Mouse (Mus musculus) induced T-regulatory cell, adult 2 months (primary cell): ENCODE data around the gene Reep6.
"Not testable (repeated sequence)": the region's sequence is repeated elsewhere in the genome, so short reads cannot be mapped to it uniquely, and the experiment has no call there.

ENCODE experiments used
- DNase-seq: peaks from one replicate; pipeline ENCODE4 v3.0.0-alpha.2; 2012; ENCODE audit warnings: low read depth

Reep6 gene

GRCm38 (mm10) chr10:80330084-80330483 is 331 bp downstream of the Reep6 start:
- DNase-seq, result no peak

- DNase-seq, result no peak
Measured at GRCm38 (mm10) chr10:80330888-80331287, 1.1 kb downstream of the Reep6 start.

DNA sequence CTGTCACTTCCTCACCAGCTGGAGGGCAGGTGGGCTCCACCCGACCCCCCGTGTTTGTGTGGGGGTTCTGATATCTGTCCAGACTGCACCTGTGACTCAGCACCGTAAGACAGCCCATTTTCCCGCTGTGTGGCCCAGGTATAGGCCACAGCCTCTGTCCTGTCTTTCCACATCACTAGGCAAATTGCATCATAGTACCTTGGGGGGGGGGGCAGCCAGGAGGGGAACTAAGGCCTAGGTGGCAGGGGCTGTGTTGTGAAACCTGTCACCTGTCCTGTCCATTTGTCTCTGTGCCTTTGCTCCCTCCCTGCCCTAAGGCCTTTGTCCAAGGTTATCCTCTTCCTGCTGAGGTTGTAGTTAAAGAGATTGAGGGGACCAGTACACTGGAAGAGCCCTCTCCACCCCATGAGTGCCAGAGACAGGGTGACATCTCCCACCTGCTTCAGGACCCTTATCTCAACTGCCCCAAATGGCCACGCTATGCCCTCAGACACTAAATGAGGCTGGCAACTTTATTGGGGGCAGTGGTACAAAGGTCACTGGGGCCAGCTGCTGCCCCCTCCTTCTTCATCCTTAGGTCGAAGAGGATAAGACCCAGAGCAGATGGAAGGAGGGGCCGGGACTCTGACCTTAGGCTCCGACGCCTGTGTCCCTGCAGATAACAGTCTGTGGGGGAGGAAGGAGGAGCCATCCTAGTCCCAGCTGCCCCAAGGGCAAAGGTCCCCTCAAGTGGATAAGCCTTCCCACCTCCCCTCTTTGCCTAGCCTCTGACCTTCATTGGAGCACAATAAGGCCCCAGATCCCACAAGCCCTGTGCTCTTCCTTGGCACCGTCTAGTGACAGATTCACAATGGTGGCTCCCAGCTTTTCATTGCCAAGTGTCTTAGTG is 2.1 kb downstream of the Reep6 start:
- DNase-seq, result no peak

DNA sequence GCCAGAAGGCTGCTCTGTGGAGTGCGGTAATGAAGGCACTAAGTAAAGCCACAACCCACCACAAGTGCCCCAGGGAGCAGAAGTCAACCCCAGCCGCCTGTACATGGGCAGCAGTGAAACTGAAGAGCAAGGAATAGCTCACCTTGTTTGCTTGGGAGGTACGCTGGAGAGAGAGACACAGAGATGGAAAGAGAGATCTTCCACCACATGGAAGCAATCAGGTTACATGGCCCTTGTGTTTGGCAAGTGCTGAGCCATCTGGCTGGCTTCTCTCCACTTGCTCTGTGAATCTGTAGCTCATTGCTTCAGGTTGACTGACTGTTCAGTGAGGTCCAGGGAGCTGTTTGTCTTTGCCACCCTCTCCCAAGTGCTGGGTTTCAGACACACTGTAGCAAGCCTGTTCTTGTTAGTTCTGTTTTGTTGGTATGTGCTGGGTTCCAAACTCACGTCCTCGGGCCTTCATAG is 2.8 kb downstream of the Reep6 start:
- no peak for DNase-seq

GRCm38 (mm10) chr10:80336263-80336662 is 6.5 kb downstream of the Reep6 start:
- peak; percentile 46 for DNase-seq

- DNase-seq, result peak; percentile 91
Measured at GRCm38 (mm10) chr10:80339941-80340750, 10.4 kb downstream of the Reep6 start.

GRCm38 (mm10) chr10:80341026-80341425 is 11.3 kb downstream of the Reep6 start:
- no peak for DNase-seq

DNA sequence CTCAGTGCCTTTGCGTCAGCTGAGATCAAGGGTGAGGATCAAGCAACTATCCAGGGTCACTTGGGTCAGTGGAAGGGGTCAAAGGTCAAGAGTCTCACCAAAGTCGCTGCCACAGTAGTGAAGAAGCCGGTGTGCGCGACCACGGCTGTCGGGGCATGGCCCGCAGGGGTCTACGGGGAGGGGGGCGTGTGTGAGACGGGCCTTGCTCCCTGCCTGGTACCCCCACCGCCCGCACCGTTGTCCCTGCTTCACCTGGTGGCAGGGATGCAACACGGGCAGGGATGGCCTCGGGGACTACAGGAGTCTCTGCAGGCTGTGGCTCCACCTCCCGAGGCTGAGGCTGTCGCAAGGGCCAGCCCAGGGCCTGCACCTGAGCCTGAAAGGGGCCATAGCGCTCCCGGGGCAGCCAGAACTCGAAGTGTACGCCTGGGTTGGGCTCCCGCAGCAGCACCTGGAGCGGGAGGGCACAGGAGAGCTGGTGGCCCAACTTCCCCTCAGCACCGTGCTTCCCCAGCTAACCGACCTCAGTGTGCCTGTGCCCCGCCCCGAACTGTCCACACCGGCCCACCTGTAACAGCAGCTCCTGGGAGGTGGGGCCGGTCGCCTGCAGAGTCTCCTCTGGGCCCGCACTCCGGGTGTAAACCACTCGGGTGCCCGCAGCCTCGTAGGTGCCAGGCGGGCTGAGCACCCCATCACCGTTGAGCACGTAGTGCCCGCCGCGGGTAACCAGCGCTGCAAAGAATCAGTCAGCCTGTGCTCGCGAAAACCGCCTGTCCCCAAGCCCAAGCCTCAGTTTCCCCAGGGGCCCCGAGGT is 11.9 kb downstream of the Reep6 start:
- DNase-seq, result peak; percentile 53

- DNase-seq, result no peak
Measured at GRCm38 (mm10) chr10:80342305-80342748, 12.6 kb downstream of the Reep6 start.

DNA sequence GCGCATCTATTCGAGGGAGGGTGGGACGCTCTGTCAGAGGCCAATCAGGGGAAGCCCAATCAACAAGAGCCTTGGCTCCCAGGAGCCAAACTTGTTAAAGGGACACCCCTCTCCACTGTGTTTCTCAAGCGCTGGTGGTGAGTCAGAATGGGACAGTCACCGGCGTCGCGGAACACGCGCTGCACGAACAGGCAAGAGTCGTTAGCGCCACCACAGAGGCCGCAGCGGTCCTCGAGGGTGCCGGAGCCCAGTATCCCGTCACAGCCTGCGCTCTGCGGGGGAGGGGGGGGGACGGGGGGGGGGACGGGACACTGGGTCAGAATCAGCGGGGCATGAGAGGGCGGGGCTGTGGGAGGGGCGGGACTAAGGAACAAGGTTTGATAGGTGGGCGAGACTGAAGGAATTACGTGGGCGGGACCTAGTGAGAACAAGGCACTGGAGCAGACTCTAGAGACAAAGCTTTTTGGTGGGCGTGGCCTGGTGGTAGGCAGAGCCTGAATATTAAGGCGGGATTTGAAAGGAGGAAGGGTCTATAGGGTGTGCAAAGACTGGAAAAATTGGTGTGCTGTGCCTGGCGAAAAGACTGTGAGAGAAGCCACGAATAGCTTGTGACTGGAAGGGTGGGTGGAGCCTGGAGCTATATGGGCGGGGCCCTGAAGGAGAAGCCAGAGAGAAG is 13.1 kb downstream of the Reep6 start:
- peak; percentile 88 for DNase-seq

GRCm38 (mm10) chr10:80343425-80343895 is 13.7 kb downstream of the Reep6 start:
- no peak for DNase-seq

DNA sequence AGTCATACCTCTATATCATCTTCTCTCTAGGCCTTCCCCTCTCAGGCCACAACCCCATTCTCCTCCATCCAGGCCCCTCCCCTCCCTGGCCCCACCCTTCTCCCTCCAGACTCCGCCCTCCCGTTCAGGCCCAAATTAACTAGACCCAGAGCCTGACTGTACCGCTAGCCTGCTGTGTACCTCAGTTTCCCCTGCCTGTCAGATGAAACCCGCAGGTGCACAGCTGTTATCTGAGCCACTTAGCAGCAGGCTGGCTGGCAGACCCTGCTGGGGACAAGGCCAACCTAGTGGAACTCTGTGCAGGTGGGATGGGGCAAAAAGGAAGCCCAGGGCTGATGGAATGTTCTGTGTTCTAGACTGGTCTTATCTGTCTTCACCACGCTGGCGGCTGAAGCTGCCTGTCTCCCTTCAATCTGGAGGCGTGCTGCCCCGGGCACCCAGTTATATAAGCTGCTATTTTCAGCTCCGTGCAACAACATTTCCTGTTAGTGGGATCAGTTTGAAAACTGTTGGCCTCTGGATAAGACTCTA is 14.4 kb downstream of the Reep6 start:
- peak; percentile 51 for DNase-seq

GRCm38 (mm10) chr10:80345122-80345521 is 15.4 kb downstream of the Reep6 start:
- DNase-seq, result peak; percentile 49

DNA sequence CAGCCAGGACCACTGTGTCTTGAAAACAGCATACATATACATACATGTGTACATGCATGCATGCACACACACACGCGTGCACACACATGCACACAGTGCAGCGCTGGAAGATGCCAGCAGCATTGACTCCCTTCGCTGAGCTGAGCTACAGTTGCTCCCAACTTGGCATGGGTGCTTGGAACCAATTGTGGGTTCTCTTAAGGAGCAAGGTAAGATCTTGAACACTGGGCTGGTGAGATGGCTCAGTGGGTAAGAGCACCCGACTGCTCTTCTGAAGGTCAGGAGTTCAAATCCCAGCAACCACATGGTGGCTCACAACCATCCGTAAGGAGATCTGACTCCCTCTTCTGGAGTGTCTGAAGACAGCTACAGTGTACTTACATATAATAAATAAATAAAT is 16.2 kb downstream of the Reep6 start:
- DNase-seq, result not testable (repeated sequence)

DNA sequence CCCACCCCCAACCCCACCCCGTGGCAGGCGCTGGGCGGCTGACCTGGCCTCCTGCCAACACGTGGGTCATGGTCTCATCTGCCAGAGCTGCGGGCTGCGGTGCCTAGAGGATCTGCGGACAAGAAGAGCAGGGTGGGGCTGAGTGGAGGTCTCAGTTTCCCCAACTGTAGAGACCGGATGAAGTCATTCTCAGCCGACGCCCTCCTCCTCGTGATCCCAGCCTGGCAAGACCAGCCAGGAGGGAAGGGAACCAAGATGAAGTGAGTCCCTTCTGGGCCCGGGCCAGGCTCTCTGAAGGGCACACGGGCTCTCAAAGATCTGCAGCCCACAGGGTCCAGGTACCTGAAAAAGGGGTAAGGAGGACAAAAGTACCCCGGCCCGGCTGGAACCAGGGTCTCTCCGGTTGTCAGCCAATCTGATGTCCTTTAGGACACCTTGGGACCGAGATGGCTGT is 17.8 kb downstream of the Reep6 start:
- DNase-seq, result no peak

- DNase-seq, result peak; percentile 86
Measured at GRCm38 (mm10) chr10:80348244-80348781, 18.6 kb downstream of the Reep6 start, which contains the start of gene Adamtsl5. Adamtsl5 (minus strand) TSS chr10:80348412.

DNA sequence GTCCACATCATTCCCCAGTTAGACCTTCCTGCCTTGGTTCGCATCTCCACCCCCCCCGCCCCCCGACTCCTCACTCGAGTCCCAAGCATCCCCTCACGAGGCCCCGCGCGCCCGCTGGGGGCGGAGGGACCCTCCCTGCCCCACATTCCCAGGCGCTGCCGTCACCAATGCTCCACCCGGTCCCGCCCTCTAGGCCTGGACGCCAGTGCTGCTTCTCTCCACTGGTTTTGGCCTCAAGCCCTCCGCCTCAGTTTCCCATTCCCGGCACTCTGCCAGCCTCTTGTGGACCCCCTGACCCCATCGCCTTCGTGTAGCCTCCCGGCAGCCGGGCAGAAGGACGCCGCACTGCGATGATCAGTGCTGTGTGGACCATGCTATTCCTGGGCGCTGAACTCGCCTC is 19.2 kb downstream of the Reep6 start:
- no peak for DNase-seq

DNA sequence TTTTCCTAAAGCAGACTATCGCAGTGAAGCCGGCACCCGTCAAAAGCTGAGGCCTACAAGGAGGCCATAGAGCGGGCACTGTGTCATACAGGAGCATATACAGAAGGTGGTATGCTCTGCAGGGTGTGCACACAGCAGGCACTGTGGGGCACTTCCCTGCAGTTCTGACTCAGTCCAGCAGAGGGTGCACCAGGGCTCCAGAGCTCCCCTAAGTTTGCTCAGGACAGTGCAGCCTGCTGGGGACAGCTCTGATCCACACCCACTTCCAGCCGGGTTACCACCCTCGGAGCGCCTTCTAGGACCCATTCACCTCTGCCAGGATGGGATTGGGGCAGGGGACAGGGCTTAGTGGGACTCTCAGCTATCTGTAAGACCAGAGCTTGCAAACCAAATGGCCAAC is 20.5 kb downstream of the Reep6 start:
- peak; percentile 91 for DNase-seq

DNA sequence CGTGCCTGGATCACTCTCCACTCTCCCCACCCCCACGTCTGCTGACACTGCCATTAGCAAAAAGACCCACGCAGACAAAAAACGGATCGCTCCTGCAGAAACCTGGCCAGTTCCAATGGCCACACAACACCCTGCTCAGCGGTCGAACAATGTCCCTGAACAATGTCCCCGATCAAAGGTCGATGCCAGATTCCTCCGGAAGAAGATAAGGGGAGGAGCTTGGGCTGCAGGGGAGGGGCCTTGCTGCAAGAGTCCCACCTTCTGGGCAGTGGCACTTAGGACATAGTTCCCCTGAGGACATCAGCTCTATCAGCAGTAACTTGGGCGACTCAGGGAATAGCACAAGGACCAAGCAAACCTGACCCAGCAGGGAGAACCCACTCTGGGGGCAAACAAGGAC is 22.1 kb downstream of the Reep6 start:
- no peak for DNase-seq

DNA sequence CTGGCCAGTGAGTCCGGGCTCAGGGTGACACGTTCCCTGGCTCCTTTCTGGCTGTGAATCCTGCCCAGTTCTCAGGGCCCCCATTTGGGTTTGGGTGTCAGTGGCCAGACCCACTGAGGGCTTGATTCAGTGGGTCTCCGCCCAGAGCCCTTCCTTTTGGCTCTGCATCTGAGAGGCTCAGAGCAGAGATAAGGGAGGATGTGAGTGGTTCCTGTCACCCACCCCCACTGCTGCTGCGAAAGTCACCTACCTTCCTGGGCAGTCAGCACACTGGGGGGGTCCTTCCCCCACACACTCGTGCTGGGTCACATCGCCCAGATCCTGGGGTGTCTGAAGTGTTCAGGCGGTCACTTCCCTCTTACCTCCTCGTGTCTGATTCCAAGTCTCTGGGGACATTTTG is 23.0 kb downstream of the Reep6 start:
- no peak for DNase-seq

GRCm38 (mm10) chr10:80355431-80355830 is 25.7 kb downstream of the Reep6 start:
- DNase-seq, result no peak
